Mouse (Mus musculus) embryonic stem cell, embryonic (primary cell): ENCODE results near the gene Sgk1.

ENCODE experiments used
- CTCF ChIA-PET, 4 experiments: fragments of 300-600 bp in 2 of 4; fragments of 350-600 bp in 2 of 4; sonication (Branson Sonifier 250); formaldehyde crosslinking; loops; one replicate each; lab custom pipeline; 2022; ENCODE audit warnings: inconsistent platforms in 2 of 4; lab: Charles Lee
- POLR2A ChIA-PET, 4 experiments: fragments of 300-600 bp in 2 of 4; fragments of 350-600 bp in 2 of 4; sonication (Branson Sonifier 250); formaldehyde crosslinking; loops; one replicate each; lab custom pipeline; 2022; ENCODE audit warnings: antibody characterized with exemption in 4 of 4, inconsistent platforms in 1 of 4; lab: Charles Lee

Sgk1 gene

GRCm38 (mm10) chr10:21995221-21995620, 113.2 kb downstream of the Sgk1 start:
- CTCF ChIA-PET: interaction anchor here in 2 of 4 experiments (0.5 to 0.7 kb wide), 2 partner anchors 25 to 232 kb away, joined by 3 read pairs; no protein-coding TSS in a partner anchor
- POLR2A ChIA-PET: interaction anchor here (0.6 to 7.1 kb wide), 37 partner anchors 8 to 775 kb away, joined by 3 to 71 read pairs (median 3); no protein-coding TSS in a partner anchor

GRCm38 (mm10) chr10:21995661-21996308, 113.8 kb downstream of the Sgk1 start:
- POLR2A ChIA-PET: interaction anchor here (0.7 to 7.1 kb wide), 39 partner anchors 6 to 601 kb away, joined by 3 to 71 read pairs (median 4); no protein-coding TSS in a partner anchor
- CTCF ChIA-PET: interaction anchor here in 3 of 4 experiments (0.5 to 1.4 kb wide), 5 partner anchors 24 to 530 kb away, joined by 3 to 6 read pairs (median 3); no protein-coding TSS in a partner anchor

GRCm38 (mm10) chr10:21996660-21997447, 114.9 kb downstream of the Sgk1 start:
- POLR2A ChIA-PET: interaction anchor here (0.7 to 7.1 kb wide), 27 partner anchors 7 to 502 kb away, joined by 3 to 71 read pairs (median 4); no protein-coding TSS in a partner anchor
- CTCF ChIA-PET: interaction anchor here in 2 of 4 experiments (0.8 to 2.1 kb wide), 5 partner anchors 11 to 531 kb away, joined by 3 to 9 read pairs (median 5); no protein-coding TSS in a partner anchor

GRCm38 (mm10) chr10:21997550-21998204, 115.7 kb downstream of the Sgk1 start:
- POLR2A ChIA-PET: interaction anchor here (0.5 to 7.1 kb wide), 17 partner anchors 8 to 532 kb away, joined by 3 to 71 read pairs (median 8); no protein-coding TSS in a partner anchor
- CTCF ChIA-PET: interaction anchor here (0.5 to 2.1 kb wide), 7 partner anchors 10 to 396 kb away, joined by 3 to 9 read pairs (median 5); no protein-coding TSS in a partner anchor

GRCm38 (mm10) chr10:21998503-21999180, 116.7 kb downstream of the Sgk1 start:
- ChIA-PET POLR2A (interaction anchor here (0.6 to 7.1 kb wide), 29 partner anchors 9 to 896 kb away, joined by 3 to 71 read pairs (median 5); no protein-coding TSS in a partner anchor), CTCF (interaction anchor here (0.5 to 2.1 kb wide), 11 partner anchors 9 to 534 kb away, joined by 3 to 9 read pairs (median 4); no protein-coding TSS in a partner anchor)

- ChIA-PET POLR2A (interaction anchor here (0.6 to 7.1 kb wide), 32 partner anchors 9 to 933 kb away, joined by 3 to 71 read pairs (median 5); no protein-coding TSS in a partner anchor), CTCF (interaction anchor here (0.5 to 2.0 kb wide), 4 partner anchors 9 to 331 kb away, joined by 3 to 6 read pairs (median 4); no protein-coding TSS in a partner anchor)
Observed at GRCm38 (mm10) chr10:22000491-22001306, 118.7 kb downstream of the Sgk1 start.

GRCm38 (mm10) chr10:22001621-22002020, 119.6 kb downstream of the Sgk1 start:
- ChIA-PET POLR2A (interaction anchor here in 3 of 4 experiments (0.6 to 7.1 kb wide), 5 partner anchors 12 to 156 kb away, joined by 4 to 71 read pairs (median 12); no protein-coding TSS in a partner anchor), CTCF (interaction anchor here in 1 of 4 experiments (2.0 kb wide), 1 partner anchor 14 kb away, joined by 4 read pairs; no protein-coding TSS in a partner anchor)

GRCm38 (mm10) chr10:22004763-22005162, 122.8 kb downstream of the Sgk1 start:
- ChIA-PET POLR2A (interaction anchor here in 1 of 4 experiments (1.0 kb wide), 1 partner anchor 8 kb away, joined by 3 read pairs; no protein-coding TSS in a partner anchor), CTCF (no interaction called here)

- ChIA-PET CTCF (interaction anchor here (0.7 to 2.3 kb wide), 19 partner anchors 9 to 1014 kb away, joined by 3 to 17 read pairs (median 4); no protein-coding TSS in a partner anchor), POLR2A (interaction anchor here in 2 of 4 experiments (0.7 to 1.9 kb wide), 5 partner anchors 10 to 544 kb away, joined by 3 to 6 read pairs (median 5); no protein-coding TSS in a partner anchor)
Observed at GRCm38 (mm10) chr10:22007160-22007801, 125.3 kb downstream of the Sgk1 start.

GRCm38 (mm10) chr10:22007802-22008172, 125.8 kb downstream of the Sgk1 start:
- ChIA-PET POLR2A (interaction anchor here in 2 of 4 experiments (1.6 to 1.9 kb wide), 4 partner anchors 9 to 543 kb away, joined by 4 to 6 read pairs (median 5); no protein-coding TSS in a partner anchor), CTCF (interaction anchor here (0.7 to 2.3 kb wide), 18 partner anchors 9 to 1015 kb away, joined by 3 to 17 read pairs (median 4); no protein-coding TSS in a partner anchor)

- ChIA-PET CTCF (interaction anchor here (0.5 to 2.5 kb wide), 42 partner anchors 10 to 1466 kb away, joined by 3 to 22 read pairs (median 4); no protein-coding TSS in a partner anchor), POLR2A (interaction anchor here (0.5 to 2.3 kb wide), 14 partner anchors 10 to 1564 kb away, joined by 3 to 8 read pairs (median 4); no protein-coding TSS in a partner anchor)
Observed at GRCm38 (mm10) chr10:22010088-22010818, 128.3 kb downstream of the Sgk1 start.

GRCm38 (mm10) chr10:22017469-22018159, 135.6 kb downstream of the Sgk1 start:
- CTCF ChIA-PET: interaction anchor here in 3 of 4 experiments (0.6 to 1.1 kb wide), 9 partner anchors 10 to 1102 kb away, joined by 3 to 8 read pairs (median 3); no protein-coding TSS in a partner anchor
- POLR2A ChIA-PET: interaction anchor here in 3 of 4 experiments (0.6 to 1.1 kb wide), 5 partner anchors 10 to 133 kb away, joined by 3 to 6 read pairs (median 4); no protein-coding TSS in a partner anchor

- ChIA-PET CTCF (interaction anchor here in 2 of 4 experiments (0.6 to 0.9 kb wide), 3 partner anchors 26 to 173 kb away, joined by 3 to 7 read pairs (median 4); no protein-coding TSS in a partner anchor), POLR2A (interaction anchor here in 1 of 4 experiments (0.7 kb wide), 1 partner anchor 248 kb away, joined by 3 read pairs; no protein-coding TSS in a partner anchor)
Observed at GRCm38 (mm10) chr10:22018618-22019017, 136.6 kb downstream of the Sgk1 start.

GRCm38 (mm10) chr10:22034303-22034702, 152.3 kb downstream of the Sgk1 start:
- POLR2A ChIA-PET: interaction anchor here in 2 of 4 experiments (0.6 to 1.7 kb wide), 4 partner anchors 24 to 545 kb away, joined by 3 to 5 read pairs (median 4); no protein-coding TSS in a partner anchor

More at GRCm38 (mm10) chr10:22034303-22034702, 152.3 kb downstream of the Sgk1 start:
- CTCF ChIA-PET: interaction anchor here in 2 of 4 experiments (0.6 to 1.4 kb wide), 8 partner anchors 14 to 697 kb away, joined by 3 to 10 read pairs (median 4); no protein-coding TSS in a partner anchor
